Comparison of ENCODE assay signal across 20 mouse cellular contexts in the genomic region with DNA sequence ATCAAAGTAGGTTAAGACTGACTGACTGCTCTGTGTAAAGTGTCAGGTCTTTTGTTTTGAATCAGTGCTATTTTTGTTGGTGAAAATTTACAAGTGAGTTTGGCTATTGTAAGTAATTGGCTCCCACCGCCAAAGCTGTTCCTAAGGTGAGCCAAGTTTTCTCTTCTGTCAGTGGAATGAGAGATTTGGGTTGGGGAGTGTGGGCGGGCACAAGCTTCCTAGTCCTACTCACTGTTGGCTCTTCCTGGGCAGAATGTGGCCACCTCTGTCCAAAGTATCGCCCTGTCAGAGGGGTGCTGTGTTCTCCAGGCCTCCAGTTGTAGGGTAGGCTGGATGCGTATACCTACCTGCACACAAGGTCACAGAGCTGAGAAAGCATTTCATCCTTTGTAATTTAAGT. TPM values are rescaled to one million over a fixed set of nuclear protein-coding genes. Genes with fewer than 3 reads are reported as not detected.
DNase-seq lines count a peak whose midpoint lies in the region; ATAC-seq lines count a peak whose summit lies in the region.
"Had no signal": no experiment of that assay in that cellular context is flagged by ENCODE, and none has a peak within 500 bp of the region (broad histone marks: within the 10 kb centered on the region; RNA-seq: fewer than 3 reads in every experiment).

No protein-coding gene starts in this region.

- H3K4me3 ChIP-seq in heart, embryonic 10.5 days = no peak overlapping the region
- no peak overlapping the region for H3K4me3 ChIP-seq in heart, embryonic 15.5 days
- no peak overlapping the region for H3K4me3 ChIP-seq in heart, embryonic 16.5 days (ENCODE audit: low read length)
- H3K4me3 ChIP-seq: embryonic facial prominence, embryonic 10.5 days; forebrain, embryonic 13.5 days; hindbrain, embryonic 10.5 days; intestine, embryonic 15.5 days had no signal

- 85% methylated on average over 4 of the region's 4 CpGs for WGBS in heart, embryonic 10.5 days
- 79% methylated on average over 4 of the region's 4 CpGs for WGBS in heart, embryonic 15.5 days
- 75% methylated on average over 4 of the region's 4 CpGs for WGBS in heart, embryonic 16.5 days

- peaks cover 31% of the 10 kb centered on the region for H3K36me3 ChIP-seq in heart, embryonic 10.5 days
- H3K36me3 ChIP-seq in heart, embryonic 15.5 days = peaks cover 9% of the 10 kb centered on the region; the same call in 1 of the 2 replicates
- H3K36me3 ChIP-seq in heart, embryonic 16.5 days (ENCODE audit: control insufficient read depth, insufficient read depth) = peaks cover 5% of the 10 kb centered on the region; the same call in 1 of the 2 replicates
- H3K36me3 ChIP-seq: intestine, embryonic 15.5 days had no signal

- peaks cover 72% of the 10 kb centered on the region for H3K4me1 ChIP-seq in heart, embryonic 10.5 days
- H3K4me1 ChIP-seq in heart, embryonic 15.5 days (replicated peaks) = peaks cover 67% of the 10 kb centered on the region
- H3K4me1 ChIP-seq in heart, embryonic 16.5 days (ENCODE audit: control insufficient read depth, insufficient read depth, low read length) = peaks cover 63% of the 10 kb centered on the region

- no peak overlapping the region for H3K4me2 ChIP-seq in heart, embryonic 15.5 days
- H3K4me2 ChIP-seq in heart, embryonic 16.5 days (ENCODE audit: low read depth, low read length) = no peak overlapping the region
- H3K4me2 ChIP-seq: forebrain, embryonic 13.5 days; hindbrain, embryonic 14.5 days; intestine, embryonic 15.5 days had no signal

- no peaks in the 10 kb centered on the region for H3K9me3 ChIP-seq in heart, embryonic 10.5 days
- H3K9me3 ChIP-seq in heart, embryonic 15.5 days (replicated peaks) = no peaks in the 10 kb centered on the region
- no peaks in the 10 kb centered on the region for H3K9me3 ChIP-seq in heart, embryonic 16.5 days (replicated peaks; ENCODE audit: control insufficient read depth, low read length)
- H3K9me3 ChIP-seq: embryonic facial prominence, embryonic 10.5 days; forebrain, embryonic 13.5 days; hindbrain, embryonic 10.5 days; intestine, embryonic 15.5 days had no signal

- H3K27ac ChIP-seq in heart, embryonic 10.5 days = peak overlapping the region; percentile 90; the same call in 1 of the 2 replicates
- H3K27ac ChIP-seq in heart, embryonic 15.5 days = peak overlapping the region; percentile 80
- H3K27ac ChIP-seq in heart, embryonic 16.5 days (ENCODE audit: low read length) = peak overlapping the region; percentile 75; the same call in 1 of the 2 replicates
- H3K27ac ChIP-seq: forebrain, embryonic 13.5 days; hindbrain, embryonic 10.5 days; hindbrain, embryonic 14.5 days; intestine, embryonic 15.5 days had no signal

- H3K27me3 ChIP-seq in heart, embryonic 10.5 days (ENCODE audit: insufficient read depth, poor library complexity, severe bottlenecking) = no peaks in the 10 kb centered on the region
- H3K27me3 ChIP-seq in heart, embryonic 15.5 days = no peaks in the 10 kb centered on the region
- no peaks in the 10 kb centered on the region for H3K27me3 ChIP-seq in heart, embryonic 16.5 days (ENCODE audit: control insufficient read depth, insufficient read depth, low read length)
- H3K27me3 ChIP-seq: CH12.LX; forebrain, embryonic 13.5 days; intestine, embryonic 15.5 days had no signal

- no peak for DNase-seq in heart, embryonic 10.5 days (ENCODE audit: low spot score)
- no peak for DNase-seq in heart, adult 8-10 months (ENCODE audit: low spot score)
- no peak for DNase-seq in heart, postnatal 25 days (ENCODE audit: low spot score)
- peak; percentile 74 for DNase-seq in Muller cell, postnatal 12 days (ENCODE audit: inconsistent ontology term)
- DNase-seq in left cerebral cortex, postnatal 4 days = no peak
- DNase-seq: adrenal gland, adult 2 months; adrenal gland, postnatal 25 days; cerebellum, adult 2 months; cerebellum, postnatal 10 days; forebrain, postnatal 0 days; gastrocnemius, postnatal 14 days; kidney, adult 18-20 months had no signal

- intact Hi-C loops in heart, postnatal 25 days (cut with DNase I) = no loop called here
- intact Hi-C loops in left cerebral cortex, postnatal 4 days (cut with DNase I) = no loop called here

- H3K9ac ChIP-seq in heart, embryonic 15.5 days = no peak overlapping the region
- no peak overlapping the region for H3K9ac ChIP-seq in heart, embryonic 16.5 days (ENCODE audit: low read length)
- H3K9ac ChIP-seq: forebrain, embryonic 13.5 days; forebrain, postnatal 0 days; hindbrain, embryonic 14.5 days; intestine, embryonic 15.5 days had no signal

- ATAC-seq in heart, embryonic 15.5 days (replicated peaks; ENCODE audit: insufficient number of reproducible peaks, insufficient read depth, low FRiP score, low read depth) = no peak
- ATAC-seq in heart, embryonic 16.5 days (replicated peaks; ENCODE audit: extremely low read depth, insufficient read depth, low FRiP score) = no peak
- ATAC-seq: forebrain, embryonic 13.5 days; forebrain, postnatal 0 days; intestine, embryonic 15.5 days had no signal

RNA-seq across cellular contexts. Expression of gene Wdsub1, which starts 57.0 kb away (rescaled TPM):
- 37.6 and 47.0 TPM in 2 replicates for polyA plus RNA-seq in heart, embryonic 10.5 days (2016; fragmentation: Nextera tagmentation; extraction: Ambion mirVana)
- 10 to 100 TPM; 20.4 to 25.5 (median 23.9) TPM for total RNA-seq in heart, adult 8-10 months (2022)
- 46.2 TPM in 2 replicates for polyA plus RNA-seq in heart, embryonic 15.5 days (2015; fragmentation: Nextera tagmentation; extraction: Ambion mirVana)
- total RNA-seq in heart, postnatal 25 days (2021) = 10 to 100 TPM; 21.3 to 21.5 TPM
- 44.6 and 47.5 TPM in 2 replicates for polyA plus RNA-seq in heart, embryonic 16.5 days (2015; fragmentation: Nextera tagmentation; extraction: Ambion mirVana)
- total RNA-seq in left cerebral cortex, postnatal 4 days (2021) = 10 to 100 TPM in 1 of 2 experiments, 1 to 10 TPM in 1; 9.9 to 10.8 TPM
